Mouse (Mus musculus): Measurements from ENCODE around the gene Flna. TPM values are rescaled to one million over a fixed set of nuclear protein-coding genes. Genes with fewer than 3 reads are reported as not detected.

Gene Flna
- 2.1 and 4.3 TPM in 2 replicates for polyA plus RNA-seq (2021; fragmentation: Nextera tagmentation)
- long read RNA-seq, experiment 1, partial matches to known transcripts = 5 of 6 reads
- long read RNA-seq, experiment 1, other reads (novel, unspliced or antisense) = 1 of 6 reads
- long read RNA-seq, experiment 2, full-length matches to known transcripts = 3 of 23 reads
- long read RNA-seq, experiment 2, partial matches to known transcripts = 14 of 23 reads
- long read RNA-seq, experiment 2, other reads (novel, unspliced or antisense) = 6 of 23 reads

GRCm38 (mm10) chrX:74249615-74250014 is at the start of gene Flna:
Gene Flna, minus strand, starts transcription at chrX:74249820.

DNA sequence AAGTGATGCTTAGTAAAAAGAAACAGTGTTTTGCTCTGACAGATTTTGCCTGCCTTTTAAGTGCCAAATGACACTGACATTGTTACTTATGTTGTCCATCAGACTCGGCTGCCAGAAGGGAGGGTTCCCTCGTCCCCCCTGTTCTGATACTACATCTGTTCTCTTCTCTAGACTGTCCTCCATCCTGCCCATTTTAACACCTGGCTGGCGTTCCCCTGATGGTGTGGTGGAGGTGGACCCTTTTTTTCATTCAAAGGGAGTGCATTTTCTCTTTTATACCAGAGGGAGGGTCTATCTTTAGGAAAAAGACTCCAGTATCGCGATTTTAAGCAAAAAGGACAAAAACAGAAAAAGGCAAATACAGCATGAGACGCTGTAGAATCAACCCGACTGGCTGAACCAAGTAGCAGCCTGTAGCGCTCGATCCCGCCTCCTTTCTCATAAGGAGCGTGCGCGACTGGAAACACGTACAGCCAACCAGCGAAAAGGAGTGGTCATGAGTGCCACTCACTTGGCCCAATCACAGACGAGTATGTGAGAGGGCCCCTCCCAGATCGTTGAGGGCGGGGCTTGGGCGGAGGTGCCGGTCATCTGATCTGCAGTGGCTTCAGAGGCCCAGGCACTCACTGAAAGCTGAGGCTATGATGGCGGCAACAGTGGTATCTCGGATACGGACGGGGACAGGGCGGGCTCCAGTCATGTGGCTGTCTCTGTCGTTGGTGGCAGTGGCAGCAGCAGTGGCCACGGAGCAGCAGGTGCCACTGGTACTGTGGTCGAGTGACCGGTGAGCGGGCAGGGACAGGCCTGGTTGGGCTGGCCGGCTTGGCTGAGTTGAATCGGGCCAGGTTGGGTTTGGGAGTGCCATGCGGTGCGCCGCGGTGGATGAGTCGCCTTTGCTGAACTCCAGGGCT is 47.2 kb upstream of the Flna start, which contains the start of gene Atp6ap1:
Gene Atp6ap1 (plus strand): TSS at position 560 of the 911 bp plus-strand sequence.

DNA sequence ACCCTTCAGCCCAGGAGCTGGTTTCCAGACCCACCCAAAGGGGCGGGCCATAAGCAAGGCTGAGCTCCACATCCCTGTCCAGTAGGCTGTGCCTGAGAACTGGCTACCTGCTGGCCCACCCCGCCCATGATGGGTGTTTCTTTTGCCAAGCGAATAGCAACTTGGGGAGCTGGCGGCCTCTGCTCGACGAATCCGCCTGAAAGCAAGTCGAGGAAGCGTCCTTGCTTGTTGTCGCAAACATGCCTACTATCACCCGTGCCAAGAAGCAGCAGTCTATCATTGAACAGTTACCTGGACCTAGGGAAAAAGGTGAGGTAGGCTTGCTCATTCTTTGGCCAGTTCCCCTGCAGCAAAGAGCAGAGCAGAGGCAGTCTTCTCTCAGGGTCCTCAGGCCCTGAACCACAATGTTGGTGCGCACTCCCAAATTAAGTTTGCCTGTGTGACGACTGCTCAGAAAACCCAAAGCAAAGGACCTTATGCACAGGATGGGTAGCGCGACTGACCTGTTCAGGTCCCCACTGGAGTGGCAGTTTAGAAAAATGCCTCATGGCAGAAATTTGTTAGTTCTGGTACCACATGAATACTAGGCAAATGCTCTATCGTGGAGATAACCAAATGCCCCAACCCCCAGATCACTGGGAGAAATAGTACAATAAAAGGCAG is 32.2 kb upstream of the Flna start, which contains the start of the genes Taz and Dnase1l1:
Gene Taz (plus strand): TSS at position 181 of the 663 bp plus-strand sequence.
Gene Dnase1l1 (minus strand): TSS at position 606 of the 663 bp plus-strand sequence.

DNA sequence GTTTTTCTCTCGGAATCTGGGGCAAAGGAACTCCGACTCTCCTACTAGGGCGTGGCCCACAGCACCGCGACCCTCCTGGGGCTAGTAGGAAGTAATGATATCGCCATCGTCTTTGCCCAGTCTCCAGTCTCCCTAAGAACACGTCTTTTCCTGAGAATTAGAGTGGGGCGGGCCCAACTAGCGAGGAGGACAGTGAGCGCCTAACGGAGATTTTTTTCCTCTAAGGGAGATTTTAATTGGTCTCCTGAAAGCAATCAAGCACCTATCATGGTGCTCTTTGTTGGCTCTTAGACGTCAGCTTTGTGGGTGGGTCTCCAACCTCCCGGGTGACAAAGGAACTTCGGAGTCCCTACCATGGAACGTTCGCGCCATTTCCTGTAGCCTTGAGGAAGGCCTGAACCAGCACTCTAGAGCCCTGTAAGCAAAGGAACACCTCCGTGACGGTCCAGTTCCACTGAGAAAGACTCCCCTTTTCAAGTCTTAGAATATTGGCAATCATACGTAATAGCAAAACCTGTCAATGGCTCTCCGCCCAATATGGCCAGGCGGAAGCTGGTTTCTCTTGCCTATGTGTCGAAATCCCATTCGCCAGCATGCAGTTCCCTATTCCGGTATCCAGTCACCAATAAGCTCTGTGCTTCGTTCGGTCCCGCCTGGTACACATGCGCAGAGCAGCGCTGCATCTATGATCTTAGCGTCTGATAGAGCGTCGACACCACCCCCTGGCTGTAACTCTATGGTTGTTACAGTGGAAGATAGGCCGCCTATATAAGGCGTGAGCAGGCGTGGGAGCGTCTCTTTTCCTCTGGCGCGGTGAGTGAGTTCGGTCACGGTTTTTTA is 20.7 kb upstream of the Flna start, which contains the start of gene Rpl10:
Gene Rpl10 (plus strand): TSS at position 751 of the 840 bp plus-strand sequence.

GRCm38 (mm10) chrX:74254153-74254887 is 4.7 kb upstream of the Flna start, which contains the start of gene Emd:
Gene Emd, plus strand, starts transcription at chrX:74254687.

GRCm38 (mm10) chrX:74176959-74177358 is 72.7 kb downstream of the Flna start, which contains the start of gene Tktl1:
Gene Tktl1, plus strand, starts transcription at chrX:74177259.

Small RNAs within 50 kb of the gene (microRNA-seq; reads per million reads assigned to microRNA genes)
- not detected for gene Mir7091

Other genes with a start within 250 kb of the Flna start
- gene Irak1, start 225.9 kb downstream of the Flna start, polyA plus RNA-seq (2021; fragmentation: Nextera tagmentation) = 4.4 and 5.3 TPM in 2 replicates
- gene Opn1mw, start 122.4 kb downstream of the Flna start, polyA plus RNA-seq (2021; fragmentation: Nextera tagmentation) = 0.41 and 0.55 TPM in 2 replicates
- 6.5 and 6.8 TPM in 2 replicates for gene Mecp2, start 114.5 kb downstream of the Flna start, polyA plus RNA-seq (2021; fragmentation: Nextera tagmentation)
- not detected in 2 replicates for gene Tex28, start 82.0 kb downstream of the Flna start, polyA plus RNA-seq (2021; fragmentation: Nextera tagmentation)
- not detected in 2 replicates for gene Tktl1, start 72.6 kb downstream of the Flna start, polyA plus RNA-seq (2021; fragmentation: Nextera tagmentation)
- gene Emd, start 4.9 kb upstream of the Flna start, polyA plus RNA-seq (2021; fragmentation: Nextera tagmentation) = 7.1 and 8.8 TPM in 2 replicates
- gene Rpl10, start 21.0 kb upstream of the Flna start, polyA plus RNA-seq (2021; fragmentation: Nextera tagmentation) = 1,201 and 1,311 TPM in 2 replicates
- 29.8 and 29.9 TPM in 2 replicates for gene Taz, start 32.1 kb upstream of the Flna start, polyA plus RNA-seq (2021; fragmentation: Nextera tagmentation)
- gene Dnase1l1, start 32.5 kb upstream of the Flna start, polyA plus RNA-seq (2021; fragmentation: Nextera tagmentation) = 1.7 and 2.5 TPM in 2 replicates
- gene Atp6ap1, start 47.3 kb upstream of the Flna start, polyA plus RNA-seq (2021; fragmentation: Nextera tagmentation) = 140 and 145 TPM in 2 replicates
- gene Gdi1, start 55.2 kb upstream of the Flna start, polyA plus RNA-seq (2021; fragmentation: Nextera tagmentation) = 178 and 191 TPM in 2 replicates
- gene Fam50a, start 63.2 kb upstream of the Flna start, polyA plus RNA-seq (2021; fragmentation: Nextera tagmentation) = 23.2 and 25.5 TPM in 2 replicates
- 1.3 and 1.4 TPM in 2 replicates for gene Plxna3, start 79.2 kb upstream of the Flna start, polyA plus RNA-seq (2021; fragmentation: Nextera tagmentation)
- 44.3 and 46.1 TPM in 2 replicates for gene Lage3, start 103.8 kb upstream of the Flna start, polyA plus RNA-seq (2021; fragmentation: Nextera tagmentation)
- 95.4 and 96.6 TPM in 2 replicates for gene Ubl4a, start 123.4 kb upstream of the Flna start, polyA plus RNA-seq (2021; fragmentation: Nextera tagmentation)
- gene Slc10a3, start 123.5 kb upstream of the Flna start, polyA plus RNA-seq (2021; fragmentation: Nextera tagmentation) = 4.0 and 4.5 TPM in 2 replicates
- 20.2 and 22.8 TPM in 2 replicates for gene Fam3a, start 143.5 kb upstream of the Flna start, polyA plus RNA-seq (2021; fragmentation: Nextera tagmentation)
- gene Ikbkg, start 143.5 kb upstream of the Flna start, polyA plus RNA-seq (2021; fragmentation: Nextera tagmentation) = 7.0 and 9.0 TPM in 2 replicates
- gene G6pdx, start 179.4 kb upstream of the Flna start, polyA plus RNA-seq (2021; fragmentation: Nextera tagmentation) = 19.0 and 19.5 TPM in 2 replicates
- gene Gm6880, start 231.6 kb upstream of the Flna start, polyA plus RNA-seq (2021; fragmentation: Nextera tagmentation) = not detected in 2 replicates

All from layer of hippocampus, adult 6 months (tissue).